Mouse (Mus musculus): ENCODE results near the gene Tert.

Gene Tert

GRCm38 (mm10) chr13:73677853-73678252 is 51.1 kb downstream of the Tert start, which contains the start of gene Slc6a18:
Slc6a18 (minus strand) TSS chr13:73678023.
- no peak for DNase-seq (ENCODE audit: low spot score)

DNA sequence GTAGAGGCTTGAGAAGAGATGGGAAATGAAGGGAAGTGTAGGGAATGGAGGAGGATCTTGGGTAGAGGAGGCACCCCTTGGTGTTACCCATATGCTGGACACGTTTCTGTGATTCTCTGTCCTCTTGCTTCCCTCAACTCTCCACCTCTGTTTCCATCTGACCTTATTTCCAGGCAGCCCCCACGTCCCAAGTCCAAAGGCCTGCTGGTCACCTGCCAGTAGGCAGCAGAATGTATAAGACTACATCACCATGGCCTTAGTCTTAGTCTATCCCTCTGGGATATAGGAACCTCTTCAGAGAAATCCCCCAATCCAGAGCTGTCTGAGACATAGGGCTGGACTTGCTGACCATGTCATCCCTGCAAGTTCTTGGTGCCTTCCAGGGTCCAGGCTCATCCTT is 52.6 kb downstream of the Tert start:
- no peak for DNase-seq (ENCODE audit: low spot score)

DNA sequence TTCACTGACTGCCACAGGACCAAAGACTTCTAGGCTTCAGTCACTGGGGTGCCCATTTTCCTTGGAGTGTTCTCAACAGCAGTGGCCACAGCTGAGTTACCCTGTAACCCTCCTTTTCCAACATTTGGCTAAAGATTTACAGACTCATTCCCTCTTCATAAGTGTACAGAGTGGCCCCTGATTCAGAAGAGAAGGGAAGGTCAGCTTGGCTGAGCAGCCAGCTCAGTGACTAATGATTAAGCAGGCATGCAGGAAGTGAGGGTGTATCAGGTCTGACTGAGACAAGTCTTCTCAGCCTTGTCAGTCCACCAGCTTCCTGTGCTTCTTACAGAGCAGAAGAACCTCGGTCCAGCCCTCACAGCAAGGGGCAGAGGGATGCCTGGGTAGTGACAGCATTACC is 53.7 kb downstream of the Tert start:
- DNase-seq (ENCODE audit: low spot score) = no peak

DNA sequence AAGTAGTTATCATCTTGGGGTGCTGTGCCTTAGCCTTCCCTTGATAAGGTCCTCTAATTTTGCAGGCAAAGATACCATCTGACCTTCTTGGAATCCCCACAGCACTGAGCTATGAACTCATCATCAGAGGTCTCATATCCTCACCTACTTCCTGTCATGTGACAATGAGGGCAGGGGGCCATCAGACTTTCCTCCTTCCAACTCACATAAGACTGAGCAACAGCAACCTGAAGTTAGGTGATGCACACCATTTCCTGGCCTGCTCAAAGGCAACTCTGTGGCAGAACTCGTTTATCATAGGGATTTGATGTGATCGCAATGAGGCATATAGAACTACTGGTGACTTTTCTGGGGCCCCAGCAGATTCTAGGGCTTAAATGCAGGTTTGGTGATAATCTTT is 55.5 kb downstream of the Tert start:
- no peak for DNase-seq (ENCODE audit: low spot score)

DNA sequence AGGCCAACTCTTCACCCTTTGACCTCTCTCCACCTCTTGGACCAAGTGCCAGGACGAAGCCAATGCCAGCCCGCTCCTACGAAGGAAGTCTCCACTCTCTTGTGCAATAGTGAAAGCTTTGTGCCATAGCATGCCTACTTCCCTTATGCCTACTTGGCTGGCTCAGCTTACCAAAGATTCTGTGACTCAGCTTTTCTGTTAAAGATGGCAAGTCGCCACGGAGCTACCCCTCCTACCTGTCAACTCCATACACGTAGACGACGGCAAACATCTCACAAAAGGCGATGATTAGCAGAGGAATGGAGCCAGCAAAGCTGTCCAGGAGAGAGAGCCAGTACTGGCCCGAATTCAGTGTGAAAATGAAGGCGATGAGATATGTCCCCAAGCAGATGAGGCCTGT is 57.0 kb downstream of the Tert start:
- no peak for DNase-seq (ENCODE audit: low spot score)

GRCm38 (mm10) chr13:73684412-73684811 is 57.7 kb downstream of the Tert start:
- DNase-seq (ENCODE audit: low spot score) = no peak

- no peak for DNase-seq (ENCODE audit: low spot score)
These were observed 58.8 kb downstream of the Tert start for GRCm38 (mm10) chr13:73685502-73685901.

- no peak for DNase-seq (ENCODE audit: low spot score)
These were observed 60.9 kb downstream of the Tert start for GRCm38 (mm10) chr13:73687601-73688000.

DNA sequence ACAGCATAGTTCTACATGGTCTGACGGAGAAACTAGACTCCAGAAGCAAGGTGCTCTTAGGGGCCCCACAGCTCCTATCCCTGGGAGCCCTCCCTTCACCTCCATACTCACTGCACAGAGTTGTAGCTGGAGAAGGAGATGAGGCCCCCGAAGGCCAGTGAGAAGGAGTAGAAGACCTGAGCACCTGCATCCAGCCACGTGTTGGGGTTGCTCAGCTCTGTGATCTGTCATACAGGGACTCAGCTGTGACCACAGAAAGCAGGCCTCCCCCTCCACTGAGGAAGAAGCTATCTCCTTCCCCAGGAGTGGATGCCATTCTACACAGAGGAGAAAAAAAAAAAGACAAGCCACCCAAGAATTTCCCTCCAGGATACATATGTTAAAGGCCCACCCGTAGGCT is 62.2 kb downstream of the Tert start:
- no peak for DNase-seq (ENCODE audit: low spot score)

DNA sequence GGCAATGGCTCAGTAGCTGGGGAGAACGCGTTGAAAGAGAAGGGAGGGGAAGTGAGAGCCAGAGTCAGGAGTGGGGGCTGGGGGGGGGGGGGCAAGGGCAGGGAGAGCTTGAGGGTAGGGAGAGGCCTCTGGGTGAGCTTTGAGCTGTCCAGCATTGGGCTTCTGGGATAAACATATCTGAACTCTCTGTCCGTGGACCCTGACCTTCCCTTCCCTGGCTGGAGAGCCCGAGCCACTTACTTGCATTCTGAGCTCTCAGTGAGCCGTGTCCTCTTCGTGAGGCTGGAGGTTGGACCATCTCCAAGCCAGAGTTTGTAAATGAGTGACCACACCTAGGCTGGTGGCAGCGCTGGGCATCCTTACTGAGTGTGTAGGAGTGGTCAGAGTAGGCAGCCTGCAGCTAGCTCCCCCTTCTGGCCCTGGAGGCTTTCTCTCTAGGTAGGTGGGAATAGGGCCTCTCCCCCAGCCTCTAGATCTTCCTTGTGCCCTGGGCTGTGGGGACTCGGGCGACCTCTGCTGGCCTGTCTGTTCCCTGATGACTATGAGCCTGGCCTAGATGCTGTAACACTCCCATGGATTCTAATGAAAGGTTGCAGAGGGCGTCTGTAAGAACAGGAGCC is 65.6 kb downstream of the Tert start:
- DNase-seq (ENCODE audit: low spot score) = peak; percentile 23

- DNase-seq (ENCODE audit: low spot score) = no peak
These were observed 66.6 kb downstream of the Tert start for GRCm38 (mm10) chr13:73693333-73693732.

GRCm38 (mm10) chr13:73694972-73695371 is 68.3 kb downstream of the Tert start:
- no peak for DNase-seq (ENCODE audit: low spot score)

DNA sequence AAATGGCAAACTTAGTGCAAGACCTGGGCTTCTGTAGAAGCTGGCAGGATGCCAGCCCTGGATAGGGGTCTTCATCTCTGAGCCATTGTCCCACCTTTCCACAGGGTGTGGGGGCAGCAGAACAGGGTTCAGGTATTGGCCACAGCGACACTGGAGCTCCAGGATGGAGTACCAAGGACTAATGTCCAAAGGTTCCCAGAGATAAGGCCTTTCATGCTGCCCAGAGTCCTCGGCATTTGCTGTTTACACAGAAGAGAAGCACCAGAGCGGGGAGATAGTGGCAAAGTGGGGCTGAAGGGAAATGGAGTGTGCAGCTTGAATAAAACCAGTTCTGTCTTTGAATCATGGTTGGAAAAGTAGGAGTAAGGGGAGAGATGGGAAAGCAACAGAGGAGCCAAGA is 69.8 kb downstream of the Tert start:
- no peak for DNase-seq (ENCODE audit: low spot score)

Measured in ovary, postnatal 10 days (tissue).